Mouse (Mus musculus) adrenal gland, adult 8-10 months (tissue): ENCODE results near the gene Rad9a. TPM values are rescaled to one million over a fixed set of nuclear protein-coding genes. Genes with fewer than 3 reads are reported as not detected.

Experiments
- DNase-seq: peaks from one replicate; pipeline ENCODE4 v3.0.0; 2022
- total RNA-seq, 4 experiments: library from RNA; stranded (reverse); gene quantifications; 2 replicates each; pipeline ENCODE4 v1.2.4; 2022

Gene Rad9a
- total RNA-seq, 4 experiments from 2014 or later: 8.7 to 14.3 (median 11.9) TPM

DNA sequence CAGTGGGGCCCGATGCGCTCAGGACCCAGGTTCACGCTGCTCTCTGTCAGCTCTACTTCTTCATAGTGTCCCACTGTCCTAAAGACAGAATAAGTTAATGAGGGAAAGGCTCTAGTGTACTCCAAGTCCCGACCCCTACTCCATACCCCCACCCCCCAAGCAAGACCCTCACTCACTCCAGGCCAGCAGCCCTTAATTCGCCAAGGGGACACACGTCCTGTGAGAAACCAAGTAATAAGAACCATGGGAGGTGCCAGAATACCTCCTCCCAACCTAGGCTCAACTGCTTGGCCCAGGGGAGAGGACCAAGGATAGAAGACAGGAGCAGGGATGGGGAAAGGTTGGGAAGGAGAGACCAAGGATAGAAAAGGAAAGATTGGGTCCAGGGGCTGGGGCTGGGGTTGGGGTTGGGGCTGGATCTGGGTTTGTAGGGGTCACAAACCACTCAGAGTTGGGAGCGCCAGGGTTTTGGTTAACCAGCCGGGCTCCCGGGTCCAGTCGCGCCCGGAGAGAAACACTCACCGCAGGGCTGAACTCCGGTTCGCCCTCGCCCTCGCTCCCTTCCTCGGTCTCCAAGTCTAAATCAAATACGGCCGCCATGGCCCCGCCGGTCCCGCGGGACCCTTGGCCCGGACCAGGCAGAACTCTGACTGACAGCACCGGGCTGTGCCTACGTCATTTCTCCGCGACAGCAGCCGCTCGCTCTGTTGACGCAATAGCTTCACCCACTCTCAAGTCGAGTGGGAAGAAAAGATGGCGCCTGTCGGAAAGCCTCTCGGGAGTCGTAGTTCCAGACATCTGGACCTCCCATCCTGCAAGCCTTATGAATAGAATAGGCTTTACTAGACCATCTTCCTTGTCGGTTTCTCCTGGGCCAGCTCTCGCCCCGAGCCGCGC lies 38.6 kb downstream of the Rad9a start, which contains the start of gene Rps6kb2:
Rps6kb2 (minus strand) TSS at position 709 of the 897 bp plus-strand sequence.
- DNase-seq: peak; percentile 96

DNA sequence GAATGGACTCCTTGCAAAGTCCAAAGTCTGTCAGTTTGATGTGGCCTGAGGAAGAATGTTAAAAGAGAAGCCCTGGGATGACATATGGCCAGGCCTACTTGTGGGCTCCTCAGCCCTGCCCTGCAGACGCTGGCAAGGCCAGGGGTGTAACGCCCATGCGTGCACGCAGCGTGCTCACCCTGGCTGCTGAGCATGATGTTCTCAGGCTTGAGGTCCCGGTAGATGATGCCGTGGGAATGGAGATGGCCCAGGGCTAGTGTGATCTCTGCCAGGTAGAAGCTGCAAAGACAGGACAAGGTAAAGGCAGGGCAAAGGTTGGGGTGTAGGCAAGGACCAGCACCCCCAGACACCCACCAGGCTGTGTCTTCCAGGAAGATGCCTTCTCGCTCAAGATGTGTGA lies 42.4 kb downstream of the Rad9a start:
- DNase-seq: no peak

DNA sequence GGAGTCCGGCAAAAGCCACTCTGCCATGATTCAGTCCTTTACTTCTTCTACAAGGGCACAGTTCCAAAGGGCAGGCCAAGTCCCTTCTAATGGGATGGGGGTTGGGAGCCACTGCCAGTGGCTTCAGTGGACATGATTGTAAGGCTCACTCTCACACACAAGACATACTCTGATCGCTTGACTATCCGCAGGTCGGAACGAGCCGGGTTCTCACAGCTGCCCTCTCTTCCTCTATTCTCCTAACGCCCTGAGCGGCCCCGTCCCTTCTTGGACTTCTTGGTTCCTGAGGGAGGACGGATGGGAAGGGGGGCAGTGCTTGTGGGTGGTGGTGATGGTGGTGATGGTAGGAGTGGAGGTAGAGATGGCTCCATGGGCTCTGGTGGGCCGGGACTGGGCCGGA lies 44.7 kb downstream of the Rad9a start:
- no peak for DNase-seq

DNA sequence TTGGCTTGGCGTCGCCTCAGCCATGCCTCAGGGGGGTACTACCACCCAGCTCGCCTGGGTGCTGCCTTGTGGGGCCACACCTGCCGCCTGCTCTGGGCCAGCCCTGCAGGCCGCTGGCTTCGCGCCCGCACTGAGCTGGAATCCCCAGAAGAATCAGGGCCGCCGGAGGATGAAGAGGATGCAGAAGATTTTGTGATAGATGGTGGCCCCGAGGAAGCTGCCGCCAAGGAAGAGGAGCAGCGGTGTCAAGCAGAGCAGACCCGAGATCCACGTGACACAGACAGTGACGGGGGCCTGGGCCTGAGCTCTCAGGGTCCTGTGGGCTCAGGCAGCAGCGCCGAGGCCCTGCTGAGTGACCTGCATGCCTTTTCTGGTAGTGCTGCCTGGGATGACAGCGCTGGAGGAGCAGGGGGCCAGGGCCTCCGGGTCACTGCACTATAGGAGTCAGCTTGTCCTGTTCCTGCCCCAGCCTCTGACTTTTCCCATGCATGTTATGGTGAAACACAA lies 45.3 kb downstream of the Rad9a start:
- DNase-seq: no peak

DNA sequence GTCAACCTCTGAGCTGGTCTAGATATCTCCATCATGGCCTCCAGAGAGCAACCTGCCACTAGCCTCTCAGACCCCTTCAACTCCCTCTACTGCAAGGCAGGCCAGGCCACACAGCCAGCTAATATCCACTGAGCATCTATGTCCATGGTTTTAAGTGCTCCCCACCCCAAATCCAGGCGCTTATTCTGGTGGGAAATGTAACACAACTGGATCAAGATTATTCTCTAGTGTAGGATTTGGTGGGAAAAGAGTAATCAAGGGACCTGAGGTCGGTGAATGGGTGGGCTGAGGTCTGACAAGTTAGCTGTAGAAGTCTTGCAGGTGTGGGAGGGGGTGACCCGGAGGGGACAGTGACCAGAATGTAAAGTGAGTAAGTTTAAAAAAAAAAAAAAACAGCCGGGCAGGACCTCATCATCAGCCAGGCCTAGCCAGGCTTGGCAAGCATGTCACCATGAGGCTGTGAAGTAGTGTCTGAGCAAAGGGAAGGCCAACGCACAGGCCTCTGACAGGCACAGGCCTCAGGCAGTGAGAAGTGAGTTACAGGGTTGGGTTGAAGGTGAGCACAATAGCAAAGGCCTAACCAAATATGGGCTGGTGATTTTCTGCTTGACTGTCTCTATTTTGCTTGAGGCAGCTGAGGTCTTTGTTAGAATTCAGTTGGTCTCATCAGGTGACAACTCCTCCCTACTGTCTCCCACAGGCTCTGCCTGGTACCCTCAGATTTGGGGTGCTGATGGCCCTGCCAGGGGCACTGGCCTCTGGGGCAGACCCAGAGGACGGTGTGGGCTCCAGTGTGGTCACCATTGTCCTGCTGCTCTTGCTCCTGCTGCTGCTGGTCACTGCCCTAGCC lies 46.0 kb downstream of the Rad9a start:
- no peak for DNase-seq

DNA sequence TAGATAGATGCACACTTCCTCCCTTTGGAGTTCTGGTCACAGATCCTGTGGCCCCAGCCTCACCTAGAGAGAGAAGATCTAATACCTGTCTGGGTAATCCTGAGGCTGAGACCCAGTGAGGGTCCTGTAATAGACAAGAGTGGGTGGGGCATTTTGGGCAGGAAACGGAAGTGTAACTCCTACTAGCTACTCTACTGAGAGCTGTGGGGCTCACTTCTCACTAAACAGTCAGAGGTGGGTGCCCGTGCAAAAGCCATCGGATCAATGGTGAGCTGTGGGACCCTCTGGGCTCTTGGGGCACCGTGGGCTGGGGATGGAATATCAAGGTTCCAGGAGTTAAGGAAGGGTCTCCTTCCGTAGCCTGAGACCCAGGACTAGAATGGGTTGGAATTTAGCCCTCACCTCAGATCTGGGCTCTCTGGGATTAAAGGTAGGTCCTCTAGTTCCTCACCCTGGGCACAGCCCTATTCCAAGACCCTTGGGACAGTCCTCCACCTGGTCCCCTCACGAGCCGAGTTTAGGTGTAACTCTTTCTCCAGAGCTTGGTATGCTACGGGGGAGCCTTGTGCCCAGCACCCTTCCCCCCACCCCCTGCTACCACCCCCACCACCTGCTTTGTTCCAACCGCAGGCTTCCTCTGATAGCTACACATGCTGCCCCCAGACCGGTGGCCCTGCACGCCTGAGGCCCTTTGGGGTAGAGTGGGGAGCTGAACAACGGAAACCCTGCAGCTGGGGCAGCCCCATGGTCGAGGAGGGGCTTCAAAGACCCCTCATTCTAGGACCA lies 46.8 kb downstream of the Rad9a start:
- no peak for DNase-seq

DNA sequence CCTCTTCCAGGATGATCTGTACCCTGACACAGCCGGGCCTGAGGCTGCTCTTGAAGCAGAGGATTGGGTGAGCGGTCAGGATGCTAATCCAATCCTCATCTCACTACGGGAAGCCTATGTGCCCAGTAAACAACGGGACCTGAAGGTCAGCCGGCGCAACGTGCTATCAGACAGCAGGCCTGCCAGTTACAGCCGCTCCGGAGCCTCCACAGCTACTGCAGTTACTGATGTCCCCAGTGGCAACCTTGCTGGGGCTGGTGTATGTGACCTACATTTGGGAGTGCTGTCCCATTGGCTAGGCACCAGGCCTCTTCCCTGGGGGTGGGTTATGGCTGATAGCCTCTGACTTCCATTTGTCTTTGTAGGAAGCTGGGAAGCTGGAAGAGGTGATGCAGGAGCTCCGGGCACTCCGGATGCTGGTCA lies 48.2 kb downstream of the Rad9a start, which contains the start of gene Ptprcap:
Ptprcap (plus strand) TSS at position 373 of the 423 bp plus-strand sequence.
- DNase-seq: no peak

DNA sequence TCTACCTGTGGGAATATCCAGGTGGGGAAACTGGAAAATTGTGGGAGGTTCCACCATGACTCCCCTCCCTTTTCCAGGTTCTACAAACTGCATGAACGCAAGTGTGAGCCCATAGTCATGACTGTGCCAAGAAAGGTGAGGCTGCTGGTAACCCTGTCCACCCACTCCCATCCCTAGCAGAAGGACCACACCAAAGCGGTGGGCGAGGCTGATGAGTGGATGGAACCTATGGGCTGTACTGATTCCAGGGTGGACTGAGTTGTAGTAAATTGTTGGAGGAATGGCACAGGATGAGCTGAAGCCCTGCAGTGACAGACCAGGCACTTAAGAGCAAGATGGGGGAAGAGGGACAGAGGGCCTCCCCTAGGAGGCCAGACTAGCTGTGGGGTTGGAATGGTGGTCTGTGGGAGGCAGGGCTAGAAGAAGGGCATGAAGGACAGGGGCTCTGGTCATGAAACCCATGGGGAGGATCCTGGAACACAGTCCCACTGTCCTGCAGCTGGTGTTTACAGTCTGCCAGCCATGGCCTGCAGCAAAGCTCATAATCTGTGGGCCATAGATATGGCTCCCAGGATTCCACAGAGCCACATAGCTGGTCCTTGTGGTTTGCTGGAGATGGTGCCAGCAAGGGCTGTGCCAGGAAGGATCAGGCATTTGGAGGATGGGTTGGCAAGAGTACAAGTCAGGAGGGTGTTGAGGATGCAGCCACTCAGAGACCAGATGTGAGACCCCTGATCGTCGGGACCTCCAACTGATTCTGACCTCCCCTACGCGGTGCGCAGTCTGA lies 48.8 kb downstream of the Rad9a start:
- no peak for DNase-seq

DNA sequence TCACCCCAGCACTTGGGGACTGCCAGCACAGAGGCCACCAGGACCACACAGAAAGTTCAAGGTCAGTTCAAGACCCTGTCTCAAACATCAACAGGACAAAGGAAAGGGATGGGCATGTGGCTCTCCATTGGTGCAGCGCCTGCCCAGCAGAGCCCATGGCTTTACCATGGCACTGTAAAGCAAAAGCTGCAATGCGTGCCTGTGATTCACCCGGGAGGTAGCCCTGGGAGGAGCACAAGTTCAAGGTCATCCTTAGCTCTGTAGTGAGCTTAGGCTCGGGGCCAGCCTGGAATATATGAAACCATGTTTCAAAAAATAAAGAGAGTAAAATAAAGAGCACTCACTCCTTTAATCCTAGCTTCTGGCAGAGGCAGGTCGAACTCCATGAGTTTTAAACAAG lies 49.6 kb downstream of the Rad9a start:
- DNase-seq: no peak

DNA sequence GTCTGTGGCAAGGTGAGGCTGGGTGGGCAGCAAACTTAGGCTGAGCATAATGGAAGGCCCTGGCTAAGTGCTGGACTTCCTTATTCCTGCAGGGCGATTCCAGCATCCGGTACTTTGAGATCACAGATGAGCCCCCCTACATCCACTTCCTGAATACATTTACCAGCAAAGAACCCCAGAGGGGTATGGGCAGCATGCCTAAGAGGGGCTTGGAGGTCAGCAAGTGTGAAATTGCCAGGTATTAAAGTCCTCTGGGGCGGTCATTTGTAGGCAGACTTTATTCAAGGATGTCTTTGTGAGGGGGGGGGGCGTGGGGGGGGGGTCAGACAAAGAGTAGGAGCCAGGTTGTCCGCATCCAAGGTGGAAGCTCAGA lies 50.0 kb downstream of the Rad9a start:
- DNase-seq: no peak

DNA sequence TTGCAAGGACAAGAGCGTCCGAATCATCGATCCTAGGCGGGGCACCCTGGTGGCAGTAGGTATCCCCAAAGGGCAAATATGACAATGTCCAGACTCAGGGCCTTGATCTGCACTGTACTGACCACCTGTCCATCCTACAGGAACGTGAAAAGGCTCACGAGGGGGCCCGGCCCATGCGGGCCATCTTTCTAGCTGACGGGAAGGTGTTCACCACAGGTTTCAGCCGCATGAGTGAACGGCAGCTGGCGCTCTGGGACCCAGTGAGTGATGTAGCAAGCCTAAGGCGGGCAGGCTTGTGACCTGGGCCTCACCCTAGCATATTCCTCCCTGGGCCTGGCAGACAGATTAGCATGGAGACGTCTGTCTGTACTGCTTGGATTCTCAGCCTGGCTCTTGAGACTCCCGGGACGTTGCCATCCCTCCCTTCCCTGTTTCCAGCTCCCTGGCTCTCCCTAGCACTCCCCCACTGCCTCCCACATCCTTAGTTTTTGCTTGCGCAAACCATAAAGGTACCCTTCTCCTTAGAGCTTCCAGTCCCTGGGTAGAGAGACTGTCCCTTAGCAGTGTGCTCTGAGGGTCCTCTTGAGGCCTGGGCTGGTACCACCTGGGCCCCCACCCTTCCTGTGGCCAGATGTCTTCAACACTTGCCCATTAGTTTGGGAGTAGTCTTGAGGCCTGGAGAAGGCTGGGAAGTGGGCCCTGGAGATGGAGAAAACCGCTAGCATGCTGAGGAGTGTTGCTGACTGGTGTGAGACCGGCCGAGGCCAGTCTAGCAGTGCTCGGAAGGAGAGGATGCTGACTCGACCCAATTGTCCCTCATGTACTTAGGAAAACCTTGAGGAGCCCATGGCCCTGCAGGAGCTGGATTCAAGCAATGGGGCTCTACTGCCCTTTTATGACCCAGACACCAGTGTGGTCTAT lies 50.6 kb downstream of the Rad9a start:
- no peak for DNase-seq

DNA sequence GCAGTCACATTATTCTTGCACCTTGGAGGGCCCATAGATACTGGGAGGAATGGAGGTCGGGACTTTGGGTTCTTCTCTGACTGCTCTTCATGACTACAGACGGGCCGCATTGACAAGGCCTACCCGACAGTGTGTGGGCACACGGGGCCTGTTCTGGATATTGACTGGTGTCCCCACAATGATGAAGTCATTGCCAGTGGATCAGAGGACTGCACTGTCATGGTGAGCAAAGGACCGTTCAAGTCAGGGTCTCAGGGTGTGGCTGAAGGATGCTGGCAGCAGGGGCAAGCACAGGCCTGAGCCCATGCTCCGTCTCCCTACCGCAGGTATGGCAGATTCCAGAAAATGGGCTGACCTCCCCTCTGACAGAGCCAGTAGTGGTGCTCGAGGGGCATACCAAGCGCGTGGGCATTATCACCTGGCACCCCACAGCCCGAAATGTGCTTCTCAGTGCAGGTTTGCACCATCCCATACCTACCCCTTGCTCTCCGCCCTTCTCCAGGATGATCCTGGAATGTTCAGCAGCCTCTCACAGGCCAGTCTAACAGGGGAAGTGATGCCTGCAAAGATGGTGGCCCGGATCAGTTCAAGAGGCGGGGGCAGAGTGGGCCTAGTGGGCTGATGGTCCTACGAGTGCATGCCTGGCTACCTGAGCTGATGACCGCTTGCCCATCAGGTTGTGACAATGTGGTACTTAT lies 51.5 kb downstream of the Rad9a start:
- no peak for DNase-seq

DNA sequence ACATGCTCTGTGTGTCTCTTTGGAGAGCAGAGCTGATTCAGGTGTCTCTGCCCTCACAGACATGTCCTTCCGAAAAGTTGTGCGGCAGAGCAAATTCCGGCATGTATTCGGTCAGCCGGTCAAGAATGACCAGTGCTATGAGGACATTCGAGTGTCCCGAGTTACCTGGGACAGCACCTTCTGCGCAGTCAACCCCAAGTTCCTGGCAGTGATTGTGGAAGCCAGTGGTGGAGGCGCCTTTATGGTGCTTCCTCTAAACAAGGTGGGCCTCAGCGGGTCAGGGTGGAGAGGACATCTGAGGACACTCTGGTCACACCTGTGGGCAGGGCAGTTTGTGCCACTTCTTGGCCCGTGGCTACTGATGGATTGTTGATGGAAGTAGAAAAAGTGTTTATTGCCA lies 52.2 kb downstream of the Rad9a start:
- no peak for DNase-seq

DNA sequence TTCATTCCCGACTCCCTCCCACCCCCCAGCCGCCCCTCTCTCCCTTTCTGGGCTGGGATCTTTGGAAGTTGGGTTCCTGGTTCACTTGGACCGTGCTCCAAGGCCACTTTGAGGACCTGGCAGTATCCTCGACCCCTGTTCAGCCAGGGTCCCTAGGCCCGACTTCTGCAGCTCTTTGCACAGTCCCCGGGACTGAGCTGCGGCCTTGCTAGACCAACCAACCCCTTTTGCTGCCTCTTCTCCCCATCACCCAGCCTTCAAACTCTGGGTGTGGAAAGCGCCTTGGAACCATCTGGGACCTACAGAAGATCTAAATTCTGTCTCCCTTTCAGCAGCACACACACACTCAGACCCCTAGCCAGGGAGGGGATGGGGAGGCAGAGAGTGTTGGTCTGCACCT lies 52.6 kb downstream of the Rad9a start:
- DNase-seq: no peak

DNA sequence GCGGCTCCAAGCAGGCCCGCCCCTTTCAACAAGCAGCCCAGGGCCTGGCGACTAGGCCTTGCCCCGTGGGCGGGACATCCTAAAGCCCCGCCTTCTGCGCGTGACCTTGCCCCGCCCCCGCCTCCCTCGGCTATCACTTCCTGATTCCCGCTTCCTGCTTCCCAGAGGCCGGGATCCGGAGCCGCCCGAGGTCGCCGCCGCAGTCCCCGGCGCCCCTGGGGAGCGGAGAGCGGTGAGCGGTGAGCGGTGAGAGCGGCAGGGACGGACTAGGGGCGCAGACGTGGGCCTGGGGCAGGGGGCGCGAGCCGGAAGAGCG lies 53.0 kb downstream of the Rad9a start, which contains the start of gene Coro1b:
Coro1b (plus strand) TSS at position 129 of the 316 bp plus-strand sequence.
- peak; percentile 96 for DNase-seq

DNA sequence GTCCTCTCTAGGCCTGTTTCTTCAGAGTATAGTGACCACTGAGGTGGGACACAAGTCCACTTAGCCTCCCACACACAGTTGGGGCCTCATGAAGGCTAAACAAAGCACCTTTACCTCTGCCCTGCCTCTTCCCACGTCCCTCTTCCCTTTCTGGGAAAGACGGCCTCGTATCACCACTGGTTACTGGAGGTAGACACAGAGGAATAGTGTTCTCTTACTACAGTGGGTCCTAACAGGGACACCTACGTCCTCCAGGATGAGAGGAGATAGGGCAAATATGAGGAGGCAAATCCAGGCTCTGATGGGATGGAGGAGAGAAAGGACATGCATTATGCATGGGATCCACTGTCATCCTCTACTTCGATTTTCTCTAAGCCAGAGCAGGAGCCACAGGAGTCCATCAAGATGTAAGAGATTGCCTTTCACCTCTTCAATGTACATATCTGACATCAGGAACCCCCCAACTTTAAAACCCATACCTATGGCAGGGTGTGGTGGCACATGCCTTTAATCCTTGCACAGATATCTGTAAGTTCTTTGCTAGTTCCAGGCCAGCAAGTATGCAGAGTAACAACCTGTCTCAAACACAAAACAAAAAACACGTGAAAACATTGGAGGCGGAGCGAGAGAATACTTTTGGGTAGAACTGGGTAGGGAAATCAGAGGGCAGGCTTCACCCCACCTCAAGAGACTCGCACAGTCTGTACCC lies 53.5 kb downstream of the Rad9a start:
- no peak for DNase-seq

DNA sequence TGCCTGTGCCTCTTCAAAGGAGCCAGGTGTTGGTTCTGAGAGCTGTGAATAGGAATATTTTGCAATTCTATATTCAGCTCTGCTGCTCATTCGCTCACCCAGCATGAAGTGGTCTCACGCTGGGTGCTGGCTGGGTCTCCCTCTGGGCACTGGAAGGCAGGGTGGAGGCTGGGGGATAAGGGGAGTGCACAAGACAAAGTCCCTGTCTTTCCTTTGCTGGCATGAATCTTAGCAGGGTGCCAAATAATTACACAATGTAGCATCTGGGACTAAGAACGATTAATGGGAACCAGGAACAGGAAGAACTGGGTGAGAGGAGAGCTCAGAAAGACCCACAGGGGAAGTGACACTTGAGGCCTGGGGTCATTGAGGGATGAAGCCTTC lies 54.4 kb downstream of the Rad9a start:
- no peak for DNase-seq

DNA sequence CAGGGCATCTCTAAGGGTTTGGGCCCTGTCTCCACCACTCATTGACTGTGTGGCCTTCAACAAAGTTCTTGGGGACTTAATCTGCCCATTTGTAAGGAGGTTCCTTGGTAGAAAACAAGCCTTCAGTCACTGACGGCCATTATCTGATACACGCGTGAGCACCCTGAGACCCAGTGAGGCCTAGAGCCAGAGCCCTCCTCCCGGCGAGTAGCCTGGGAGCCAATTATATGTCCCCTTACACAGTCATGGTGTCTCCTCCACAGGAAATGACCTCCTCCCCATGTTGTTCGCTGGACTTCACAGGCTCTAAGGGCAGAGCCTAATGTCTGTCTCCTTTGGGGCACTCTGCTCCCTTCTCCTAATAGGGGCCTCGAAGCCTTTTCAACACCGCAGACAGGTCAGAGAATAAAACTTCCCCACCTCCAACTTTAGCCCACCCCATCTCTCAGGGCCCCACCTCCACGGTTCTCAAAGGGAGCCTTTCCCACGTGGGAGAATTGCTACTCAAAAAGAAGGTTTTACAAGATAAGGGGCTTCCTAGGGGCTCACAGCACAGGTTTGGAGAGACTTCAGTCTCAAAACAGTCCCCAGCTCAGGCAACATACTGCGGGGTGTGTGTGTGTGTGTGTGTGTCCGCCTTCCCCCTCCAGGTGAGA lies 55.0 kb downstream of the Rad9a start:
- no peak for DNase-seq

DNA sequence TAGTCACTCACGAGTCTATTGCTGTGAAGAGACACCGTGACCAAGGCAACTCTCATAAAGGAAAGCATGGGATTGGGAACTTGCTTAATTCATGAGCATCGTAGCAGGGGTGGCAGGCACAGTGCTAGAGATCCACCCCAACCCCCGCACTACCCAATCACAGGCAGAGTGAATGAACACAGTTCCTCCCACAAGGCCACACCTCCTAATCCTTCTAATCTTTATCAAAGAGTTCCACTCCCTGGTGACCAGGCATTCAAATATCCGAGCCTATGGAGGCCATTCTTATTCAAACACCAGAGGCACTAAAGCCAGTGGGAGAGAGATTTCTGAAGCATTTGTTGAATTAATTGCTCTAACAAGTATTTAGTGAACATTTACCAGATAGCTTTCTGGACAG lies 55.5 kb downstream of the Rad9a start:
- no peak for DNase-seq
